Mouse (Mus musculus) liver, embryonic 16.5 days (tissue): Measurements from ENCODE around the gene Map7. TPM values are rescaled to one million over a fixed set of nuclear protein-coding genes. Genes with fewer than 3 reads are reported as not detected.

Experiments used
- ATAC-seq: fragments of 200-750 bp; cut with Nextera tagmentation; 2 replicates; pipeline ENCODE4 v1.8.0; 2017; ENCODE audit warnings: low read depth, mild to moderate bottlenecking, moderate number of reproducible peaks, moderate library complexity
- H3K27ac ChIP-seq: fragments of 300-500 bp; sonication (generic); 2 replicates; pipeline ENCODE4 v1.5.1; 2014; ENCODE audit warnings: mild to moderate bottlenecking, low read length
- H3K27me3 ChIP-seq: fragments of 300-500 bp; sonication (generic); 2 replicates; pipeline ENCODE4 v1.6.1; 2014; ENCODE audit warnings: low read depth, low read length, mixed read lengths; ENCODE audit not compliant: control insufficient read depth, insufficient read depth
- H3K36me3 ChIP-seq: fragments of 300-500 bp; sonication (generic); 2 replicates; pipeline ENCODE4 v1.6.1; 2014; ENCODE audit warnings: mild to moderate bottlenecking; ENCODE audit not compliant: control insufficient read depth, insufficient read depth
- H3K4me1 ChIP-seq: fragments of 300-500 bp; sonication (generic); 2 replicates; pipeline ENCODE4 v1.6.1; 2014; ENCODE audit warnings: low read depth, low read length, mixed read lengths; ENCODE audit not compliant: control insufficient read depth
- H3K4me2 ChIP-seq: fragments of 300-500 bp; sonication (generic); 2 replicates; pipeline ENCODE4 v1.6.1; 2014; ENCODE audit warnings: low read depth, low read length, mixed read lengths
- H3K4me3 ChIP-seq: fragments of 300-500 bp; sonication (generic); 2 replicates; pipeline ENCODE4 v1.5.1; 2014; ENCODE audit warnings: low read depth, mild to moderate bottlenecking, low read length
- H3K9ac ChIP-seq: fragments of 300-500 bp; sonication (generic); 2 replicates; pipeline ENCODE4 v1.6.1; 2014; ENCODE audit warnings: low read depth, low read length
- H3K9me3 ChIP-seq: fragments of 300-500 bp; sonication (generic); replicated peaks from 2 replicates; pipeline ENCODE4 v1.6.1; 2016; ENCODE audit warnings: low read length; ENCODE audit not compliant: control insufficient read depth
- WGBS: fragments of 180-500 bp; shearing (Covaris S2); extraction: QIAGEN DNeasy Blood & Tissue Kit; methylation state at CpG from one replicate; pipeline ENCODE4 v1.1.7; 2014; ENCODE audit not compliant: insufficient replicate concordance; 5-methylcytosine and 5-hydroxymethylcytosine counted together
- polyA plus RNA-seq: library from polyadenylated mRNA; unstranded; fragments of >200 nt; fragmentation: Nextera tagmentation; extraction: Ambion mirVana; gene quantifications from 2 replicates; pipeline ENCODE4 v1.2.1, GENCODE M21; 2015

The Map7 gene
- polyA plus RNA-seq, 1 experiment from 2014 or later = 5.3 TPM

DNA sequence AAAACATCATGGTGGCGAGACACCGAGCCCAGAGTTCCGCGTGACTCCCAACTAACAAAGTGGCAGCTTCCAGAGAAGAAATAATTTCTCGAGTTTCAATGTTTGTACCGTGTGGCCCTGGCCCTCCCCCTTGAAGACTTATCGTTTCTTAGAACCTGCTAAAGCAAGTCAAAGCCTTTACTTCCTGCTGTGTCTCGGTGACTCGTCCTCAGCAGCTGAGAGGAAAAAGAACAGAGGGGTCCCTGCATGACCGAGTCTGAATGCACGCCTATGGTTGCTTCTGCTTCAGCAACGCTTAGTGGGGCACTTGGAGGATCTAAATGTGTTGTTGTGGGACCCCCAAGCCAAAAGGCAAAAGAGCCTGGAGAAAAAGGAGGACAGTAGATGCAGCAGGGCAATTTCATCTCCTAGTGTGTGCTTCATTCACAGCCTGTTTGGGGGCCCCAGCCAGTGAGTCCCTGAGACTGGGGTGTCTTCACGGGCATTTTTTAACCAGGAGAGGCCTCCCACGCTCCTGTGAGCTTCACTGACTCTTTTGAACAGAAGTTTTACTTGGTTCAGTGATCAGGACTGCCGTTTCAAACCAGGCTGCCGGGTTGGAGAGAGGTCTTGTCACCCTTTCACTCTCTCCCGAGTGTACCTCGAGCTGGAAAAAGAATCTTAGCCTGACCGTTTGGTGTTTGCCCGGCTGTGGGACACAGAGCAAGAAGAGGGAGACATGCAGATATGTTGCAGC, 56.6 kb downstream of the Map7 start:
- H3K4me2 ChIP-seq = no peak overlapping the region

DNA sequence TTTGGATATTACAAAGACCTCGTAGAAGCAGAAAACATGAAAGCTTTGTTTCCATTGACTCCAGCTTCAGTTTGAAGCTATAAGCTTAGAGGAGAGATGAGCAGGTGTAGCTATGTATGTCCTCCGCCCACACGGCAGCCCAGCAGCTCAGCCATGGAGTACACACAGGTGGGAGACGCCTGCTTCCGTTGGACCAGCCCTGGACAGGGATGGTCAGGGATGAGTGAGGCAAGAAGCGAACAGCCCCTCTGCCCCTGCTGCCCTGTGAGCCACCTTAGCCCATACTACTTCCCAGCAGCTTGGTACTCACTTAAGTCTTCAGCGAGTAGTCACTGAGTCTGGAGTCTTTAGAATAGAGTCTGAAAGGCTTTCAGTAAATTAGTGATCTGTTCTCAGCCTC, 58.7 kb downstream of the Map7 start:
- Histone ChIP-seq H3K27me3 (no peaks in the 10 kb centered on the region), H3K4me3 (no peak overlapping the region), H3K9ac (no peak overlapping the region), H3K36me3 (no peaks in the 10 kb centered on the region), H3K9me3 (no peaks in the 10 kb centered on the region), H3K4me2 (no peak overlapping the region), H3K4me1 (peaks cover 3% of the 10 kb centered on the region), H3K27ac (no peak overlapping the region)
- WGBS = 81% methylated on average over 7 of the region's 7 CpGs
- ATAC-seq = no peak

More for the DNA sequence above, 56.6 kb downstream of the Map7 start:
- WGBS = 40% methylated on average over 20 of the region's 20 CpGs
- Histone ChIP-seq H3K9me3 (no peaks in the 10 kb centered on the region), H3K4me1 (peaks cover 3% of the 10 kb centered on the region), H3K27me3 (no peaks in the 10 kb centered on the region), H3K27ac (no peak overlapping the region), H3K4me3 (no peak overlapping the region), H3K36me3 (no peaks in the 10 kb centered on the region), H3K9ac (no peak overlapping the region)
- ATAC-seq = no peak

DNA sequence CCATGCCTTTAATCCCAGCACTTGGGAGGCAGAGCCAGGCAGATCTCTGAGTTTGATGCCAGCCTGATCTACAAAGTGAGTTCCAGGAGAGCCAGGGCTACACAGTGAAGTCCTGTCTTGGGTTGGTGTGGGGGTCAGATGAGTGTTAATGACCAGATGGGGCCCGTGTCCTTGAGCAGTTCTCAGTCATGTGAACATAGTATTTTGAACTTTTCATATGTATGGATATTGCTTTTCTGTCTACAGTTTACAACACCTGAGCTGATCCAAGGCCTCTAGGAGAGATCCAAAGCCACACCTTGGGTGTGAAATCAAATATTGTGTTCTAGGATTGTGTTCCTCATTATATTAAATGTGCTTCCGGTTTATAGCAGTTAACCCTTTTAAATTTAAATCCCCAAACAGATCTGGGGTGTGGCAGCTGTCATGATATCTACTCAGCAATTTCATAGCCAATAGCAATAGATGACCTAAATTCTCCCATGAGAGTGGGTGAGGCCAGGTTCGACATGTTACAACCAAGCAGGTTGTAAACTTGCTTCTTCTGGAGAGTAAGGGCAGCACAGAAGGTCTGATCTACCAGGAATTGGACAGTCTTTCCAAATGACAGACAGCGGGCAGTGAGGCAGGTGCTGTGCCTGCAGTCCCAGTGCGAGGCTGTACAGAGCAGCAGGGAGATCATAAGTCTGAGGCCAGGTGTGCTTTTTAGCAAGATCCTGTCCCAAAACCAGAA, 61.5 kb downstream of the Map7 start:
- no peak overlapping the region for H3K27ac ChIP-seq
- H3K9me3 ChIP-seq = no peaks in the 10 kb centered on the region
- no peak overlapping the region for H3K4me2 ChIP-seq
- no peaks in the 10 kb centered on the region for H3K27me3 ChIP-seq
- WGBS = 63% methylated on average over 5 of the region's 5 CpGs
- no peak overlapping the region for H3K9ac ChIP-seq
- no peak overlapping the region for H3K4me3 ChIP-seq
- no peaks in the 10 kb centered on the region for H3K4me1 ChIP-seq
- no peaks in the 10 kb centered on the region for H3K36me3 ChIP-seq
- ATAC-seq = no peak

DNA sequence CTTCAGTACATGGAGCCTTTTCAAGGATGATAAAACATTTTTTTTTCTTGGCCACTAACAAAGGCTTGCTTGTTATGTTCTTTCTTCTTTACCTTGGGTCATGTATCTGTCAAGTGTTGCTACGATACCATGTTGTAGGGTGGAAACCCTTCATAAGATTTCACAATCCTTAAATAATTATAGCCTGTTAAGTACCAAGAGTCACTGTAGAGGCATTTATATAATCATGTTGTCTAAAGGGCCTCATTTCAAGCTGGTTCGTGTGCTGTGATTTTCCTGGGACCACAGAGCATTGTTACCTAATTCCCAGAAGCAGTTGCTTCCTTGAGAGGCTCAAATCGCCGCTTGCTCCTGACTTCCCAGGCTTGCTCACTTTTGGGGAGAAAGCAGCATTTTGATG, 66.1 kb downstream of the Map7 start:
- Histone ChIP-seq H3K4me1 (no peaks in the 10 kb centered on the region), H3K27ac (no peak overlapping the region), H3K4me3 (no peak overlapping the region), H3K4me2 (no peak overlapping the region), H3K36me3 (no peaks in the 10 kb centered on the region), H3K27me3 (no peaks in the 10 kb centered on the region), H3K9me3 (no peaks in the 10 kb centered on the region), H3K9ac (no peak overlapping the region)
- no peak for ATAC-seq
- 79% methylated on average over 4 of the region's 4 CpGs for WGBS

DNA sequence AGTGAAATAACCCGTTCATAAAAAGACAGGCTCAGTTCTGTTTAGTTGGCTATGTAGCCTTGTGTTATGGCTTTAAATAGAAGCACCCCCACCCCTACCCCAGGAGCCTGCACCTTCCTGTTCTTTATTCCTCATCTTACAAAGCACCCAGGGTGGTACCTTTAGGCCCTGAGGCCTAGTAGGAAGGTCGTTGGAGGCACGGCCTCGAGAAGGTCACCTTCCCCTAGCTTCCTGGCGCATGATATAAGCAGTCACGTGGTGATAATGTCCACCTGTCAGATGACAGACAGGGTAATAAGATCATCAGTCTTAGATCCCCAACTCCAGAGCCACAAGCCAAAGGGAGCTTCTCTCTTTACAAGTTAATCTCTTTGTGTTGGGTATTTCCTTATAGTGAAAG, 68.7 kb downstream of the Map7 start:
- Histone ChIP-seq H3K27me3 (no peaks in the 10 kb centered on the region), H3K4me2 (no peak overlapping the region), H3K27ac (no peak overlapping the region), H3K9ac (no peak overlapping the region), H3K4me1 (peaks cover 3% of the 10 kb centered on the region; the same call in 1 of the 2 replicates), H3K36me3 (no peaks in the 10 kb centered on the region), H3K4me3 (no peak overlapping the region), H3K9me3 (no peaks in the 10 kb centered on the region)
- ATAC-seq = no peak
- 53% methylated on average over 6 of the region's 6 CpGs for WGBS

DNA sequence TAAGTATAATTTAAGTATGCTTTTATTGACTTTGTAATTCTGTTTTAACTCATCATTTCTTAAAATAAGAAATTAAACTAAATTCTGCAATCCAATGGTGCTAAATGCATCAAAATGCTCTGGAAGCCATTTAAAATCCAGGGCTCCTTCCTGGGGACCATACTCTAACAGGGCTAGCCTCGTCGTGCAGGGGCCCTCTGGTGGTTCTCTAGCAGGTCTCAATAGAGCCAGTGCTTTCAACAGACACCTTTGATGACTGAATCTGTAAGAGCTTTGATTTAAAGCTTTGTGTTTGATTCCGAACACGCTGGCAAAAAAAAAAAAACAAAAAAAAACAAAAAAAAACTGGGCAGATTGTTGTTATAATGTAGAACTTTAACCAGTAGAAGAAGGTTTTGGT, 70.6 kb downstream of the Map7 start:
- Histone ChIP-seq H3K36me3 (no peaks in the 10 kb centered on the region), H3K9ac (no peak overlapping the region), H3K27ac (no peak overlapping the region), H3K9me3 (no peaks in the 10 kb centered on the region), H3K4me3 (no peak overlapping the region), H3K4me2 (no peak overlapping the region), H3K27me3 (no peaks in the 10 kb centered on the region), H3K4me1 (peaks cover 3% of the 10 kb centered on the region; the same call in 1 of the 2 replicates)
- ATAC-seq = no peak
- 47% methylated on average over 4 of the region's 4 CpGs for WGBS

DNA sequence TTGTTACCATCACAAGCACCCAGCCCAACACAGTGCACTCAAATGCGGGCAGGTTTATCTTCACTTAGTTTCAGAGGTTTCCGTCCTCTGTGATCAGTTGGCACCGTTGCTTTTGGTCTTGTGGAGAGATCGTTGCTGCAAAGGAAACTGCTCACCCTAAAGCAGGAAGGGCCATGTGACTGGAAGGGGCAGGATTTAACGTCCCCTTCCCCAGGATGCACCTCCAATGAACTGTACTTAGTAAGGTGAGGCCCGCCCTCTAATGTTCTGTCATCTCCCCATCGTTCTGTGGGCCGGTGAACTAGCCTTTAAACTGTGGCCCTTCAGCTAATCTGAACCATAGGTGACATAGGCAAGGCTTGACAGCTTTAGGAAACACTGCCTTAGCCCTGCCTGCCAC, 71.3 kb downstream of the Map7 start:
- Histone ChIP-seq H3K9ac (no peak overlapping the region), H3K4me3 (no peak overlapping the region), H3K27ac (no peak overlapping the region), H3K27me3 (no peaks in the 10 kb centered on the region), H3K9me3 (no peaks in the 10 kb centered on the region), H3K4me1 (peaks cover 3% of the 10 kb centered on the region; the same call in 1 of the 2 replicates), H3K36me3 (no peaks in the 10 kb centered on the region), H3K4me2 (no peak overlapping the region)
- WGBS = 17% methylated on average over 8 of the region's 8 CpGs
- ATAC-seq = no peak

DNA sequence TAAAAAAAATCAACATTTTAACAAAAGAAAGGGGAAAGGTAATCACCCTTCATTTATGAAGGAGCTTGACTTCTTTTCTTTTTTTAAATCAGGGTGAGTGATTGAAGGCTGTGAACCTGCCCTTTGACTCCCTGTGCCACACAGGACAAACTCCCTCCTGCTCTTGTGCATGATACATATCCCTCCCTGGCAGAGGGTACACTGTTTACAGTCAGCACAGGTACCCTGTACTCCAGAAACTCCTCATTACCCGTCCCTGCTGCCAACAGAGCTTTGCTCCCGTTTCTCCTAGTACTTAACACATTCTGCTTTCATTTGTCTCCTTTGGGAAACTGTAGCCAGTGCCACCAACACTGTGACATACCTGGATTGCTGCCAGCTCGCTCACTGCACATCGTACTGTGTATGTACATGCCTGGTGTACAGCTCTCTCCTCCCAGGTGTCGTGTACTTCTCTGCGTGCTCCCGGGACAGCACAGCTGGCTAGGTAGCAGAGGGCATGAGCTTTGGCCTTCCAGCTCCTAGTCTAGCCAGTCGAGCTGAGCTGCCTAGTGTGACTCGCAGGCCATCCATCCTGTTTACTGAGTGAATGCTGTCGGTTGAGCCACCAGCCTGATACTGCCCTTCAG, 72.3 kb downstream of the Map7 start:
- Histone ChIP-seq H3K36me3 (no peaks in the 10 kb centered on the region), H3K27me3 (no peaks in the 10 kb centered on the region), H3K4me1 (peaks cover 3% of the 10 kb centered on the region; the same call in 1 of the 2 replicates), H3K4me2 (no peak overlapping the region), H3K27ac (peak overlapping the region; percentile 22; the same call in 1 of the 2 replicates), H3K9me3 (no peaks in the 10 kb centered on the region), H3K4me3 (no peak overlapping the region), H3K9ac (no peak overlapping the region)
- peak; percentile 84 for ATAC-seq
- 55% methylated on average over 10 of the region's 10 CpGs for WGBS

DNA sequence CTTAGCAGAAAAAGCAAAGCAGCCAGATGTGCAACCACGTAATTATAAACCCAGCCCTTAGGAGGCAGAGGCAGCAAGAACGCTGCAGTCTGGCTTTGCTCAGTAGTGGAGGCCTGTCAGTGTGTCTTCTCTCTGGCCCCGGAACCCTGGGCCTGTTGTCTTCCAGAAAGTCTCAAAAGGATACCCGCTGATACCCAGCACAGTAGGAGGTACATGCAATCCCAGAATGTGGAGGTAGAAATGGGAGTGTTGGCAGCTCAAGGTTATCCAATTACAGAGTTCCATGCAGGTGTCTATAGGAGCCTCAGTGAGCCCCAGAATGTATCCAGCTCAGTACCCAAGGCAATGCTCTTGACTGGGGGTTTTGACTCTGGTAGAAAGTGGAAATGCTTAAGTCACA, 73.7 kb downstream of the Map7 start:
- 69% methylated on average over 4 of the region's 4 CpGs for WGBS

More for the DNA sequence above, 73.7 kb downstream of the Map7 start:
- no peaks in the 10 kb centered on the region for H3K27me3 ChIP-seq
- no peak overlapping the region for H3K9ac ChIP-seq
- H3K4me3 ChIP-seq = no peak overlapping the region
- H3K36me3 ChIP-seq = no peaks in the 10 kb centered on the region
- no peak overlapping the region for H3K4me2 ChIP-seq
- no peak overlapping the region for H3K27ac ChIP-seq
- H3K4me1 ChIP-seq = peaks cover 3% of the 10 kb centered on the region; the same call in 1 of the 2 replicates
- H3K9me3 ChIP-seq = no peaks in the 10 kb centered on the region
- ATAC-seq = no peak
